Comparison of ENCODE assay signal across 8 mouse cellular contexts in the genomic region with DNA sequence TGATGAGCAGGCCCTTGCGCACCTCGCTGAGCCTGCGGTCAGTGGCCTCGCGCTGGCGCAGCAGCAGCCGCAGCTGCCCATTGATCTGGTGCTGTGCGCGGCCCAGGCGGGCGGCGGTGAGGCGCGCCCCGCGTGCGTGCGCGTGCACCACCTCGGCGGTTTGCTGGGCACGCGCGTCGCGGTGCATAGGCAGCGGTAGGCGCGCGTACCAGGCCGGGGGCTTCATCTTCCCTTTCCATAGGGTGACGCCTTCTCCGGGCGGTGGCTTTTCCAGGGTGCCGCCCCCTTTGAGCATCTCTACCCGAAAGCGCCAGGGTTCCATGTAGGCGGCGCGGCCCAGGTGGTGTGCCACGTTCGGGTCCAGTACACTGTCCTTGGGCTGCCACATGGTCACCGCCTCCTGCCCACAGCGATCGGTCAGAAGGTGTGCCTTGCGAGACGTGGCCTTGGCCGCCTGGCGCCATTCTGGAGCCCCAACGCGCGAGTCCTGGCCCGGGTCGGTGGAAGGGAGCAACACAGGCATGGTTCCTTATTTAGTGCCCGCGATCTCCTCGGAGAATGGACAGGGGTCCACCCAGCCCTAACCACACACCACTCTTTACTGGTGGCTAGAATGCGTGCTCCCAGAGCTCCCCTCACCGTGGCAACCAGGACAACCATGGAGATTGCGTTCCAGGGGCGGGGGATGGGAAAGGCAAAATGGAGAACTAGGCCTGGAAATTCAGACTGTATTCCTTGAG. TPM values are rescaled to one million over a fixed set of nuclear protein-coding genes. Genes with fewer than 3 reads are reported as not detected.
A peak's percentile ranks its signal among the peaks of the same experiment; 100 is the strongest.
DNase-seq lines count a peak whose midpoint lies in the region; TF ChIP-seq lines count a peak whose summit lies in the region.

A gene (minus strand): TSS at position 614 of the 740 bp plus-strand sequence.

- peaks cover 8% of the 10 kb centered on the region for H3K4me1 ChIP-seq in embryonic fibroblast, embryonic 13.5 days (ENCODE audit: control insufficient read depth, insufficient read depth, low read length)

- peak; percentile 79 for TF ChIP-seq POLR2A in embryonic fibroblast, embryonic 13.5 days (IDR thresholded peaks at IDR 0.05; ENCODE audit: low read depth, low read length)

- intact Hi-C loops in heart, postnatal 10 days (cut with DNase I) = no loop called here

- no peak for TF ChIP-seq CTCF in embryonic fibroblast, embryonic 13.5 days (IDR thresholded peaks at IDR 0.05; ENCODE audit: borderline replicate concordance, insufficient read depth, low read length)

- peak within 1 kb of the TSS; percentile 24 for H3K4me3 ChIP-seq in embryonic fibroblast, embryonic 13.5 days (ENCODE audit: insufficient read depth, low read length)

- DNase-seq in ES-CJ7 (ENCODE audit: low read depth, low spot score) = peak; percentile 84
- peak; percentile 95 for DNase-seq in brain, adult 2 months (ENCODE audit: low read depth, low spot score)
- peak; percentile 23 to 28 for DNase-seq in heart, postnatal 10 days
- peak; percentile 56 to 67 for DNase-seq in layer of hippocampus, postnatal 25 days (ENCODE audit: extremely low spot score in 1 of 2, low spot score in 1 of 2)
- peak; percentile 47 for DNase-seq in lung, postnatal 10 days
- DNase-seq in right cerebral cortex, postnatal 14 days = peak; percentile 83
- no peak for DNase-seq in B cell, adult 2 months

- no peak within 1 kb of the TSS for H3K27ac ChIP-seq in embryonic fibroblast, embryonic 13.5 days (ENCODE audit: insufficient read depth, low read length)

RNA-seq across cellular contexts. Expression of the gene that starts here (rescaled TPM):
- polyA plus RNA-seq in embryonic fibroblast, embryonic 13.5 days (2011; ENCODE audit: insufficient read length, low read depth, missing spikeins) = not detected in 2 replicates
- not detected for total RNA-seq in heart, postnatal 10 days (2021)
- total RNA-seq in layer of hippocampus, postnatal 25 days (2021) = under 1 TPM; 0.42 to 0.47 TPM

Comparison
In these comparisons a context has a peak if more than half of its experiments do, and no peak if none do; other contexts are left out.
1. Peak in DNase-seq in heart, postnatal 10 days; RNA of the gene not detected or under 1 TPM.
2. Peak in DNase-seq in layer of hippocampus, postnatal 25 days; RNA of the gene not detected or under 1 TPM.
3. DNase-seq: peak in ES-CJ7 (single experiment), brain, adult 2 months (single experiment), lung, postnatal 10 days (single experiment) and right cerebral cortex, postnatal 14 days (single experiment); none in B cell, adult 2 months (0 of 2).